Mouse (Mus musculus) testis, postnatal 10 days (tissue): ENCODE measurements around the gene 4933416C03Rik.

Source experiments
- DNase-seq: peaks from one replicate; pipeline ENCODE4 v3.0.0; 2021; ENCODE audit warnings: low spot score

Gene 4933416C03Rik

GRCm38 (mm10) chr10:116113867-116114474, at the start of gene 4933416C03Rik:
Gene 4933416C03Rik (minus strand): TSS chr10:116113917.
- DNase-seq = no peak

- DNase-seq = no peak
These were observed 48.6 kb upstream of the 4933416C03Rik start for GRCm38 (mm10) chr10:116162338-116162737.

- no peak for DNase-seq
These were observed 43.0 kb upstream of the 4933416C03Rik start for GRCm38 (mm10) chr10:116156699-116157098.

- no peak for DNase-seq
These were observed 41.0 kb upstream of the 4933416C03Rik start for GRCm38 (mm10) chr10:116154707-116155106.

GRCm38 (mm10) chr10:116146091-116146490, 32.4 kb upstream of the 4933416C03Rik start:
- DNase-seq = no peak

- DNase-seq = no peak
These were observed 30.0 kb upstream of the 4933416C03Rik start for GRCm38 (mm10) chr10:116143684-116144083.

- no peak for DNase-seq
These were observed 26.5 kb upstream of the 4933416C03Rik start for GRCm38 (mm10) chr10:116140226-116140625.

- DNase-seq = no peak
These were observed 21.5 kb upstream of the 4933416C03Rik start for GRCm38 (mm10) chr10:116135187-116135586.

- no peak for DNase-seq
These were observed 18.5 kb upstream of the 4933416C03Rik start for GRCm38 (mm10) chr10:116132233-116132632.

GRCm38 (mm10) chr10:116131223-116131622, 17.5 kb upstream of the 4933416C03Rik start:
- no peak for DNase-seq

GRCm38 (mm10) chr10:116130401-116130800, 16.7 kb upstream of the 4933416C03Rik start:
- DNase-seq = no peak

GRCm38 (mm10) chr10:116125364-116125763, 11.6 kb upstream of the 4933416C03Rik start:
- DNase-seq = no peak

- DNase-seq = no peak
These were observed 10.1 kb upstream of the 4933416C03Rik start for GRCm38 (mm10) chr10:116123808-116124207.

GRCm38 (mm10) chr10:116121463-116121862, 7.7 kb upstream of the 4933416C03Rik start:
- no peak for DNase-seq

- DNase-seq = no peak
These were observed 3.3 kb upstream of the 4933416C03Rik start for GRCm38 (mm10) chr10:116117060-116117459.

GRCm38 (mm10) chr10:116115881-116116677, 2.4 kb upstream of the 4933416C03Rik start:
- no peak for DNase-seq

GRCm38 (mm10) chr10:116112868-116113267, 849 bp downstream of the 4933416C03Rik start:
- no peak for DNase-seq

- DNase-seq = no peak
These were observed 5.0 kb downstream of the 4933416C03Rik start for GRCm38 (mm10) chr10:116108730-116109129.

- DNase-seq = no peak
These were observed 5.5 kb downstream of the 4933416C03Rik start for GRCm38 (mm10) chr10:116108176-116108575.

GRCm38 (mm10) chr10:116098470-116098869, 15.2 kb downstream of the 4933416C03Rik start:
- no peak for DNase-seq

GRCm38 (mm10) chr10:116096466-116096865, 17.3 kb downstream of the 4933416C03Rik start:
- DNase-seq = no peak

- no peak for DNase-seq
These were observed 29.8 kb downstream of the 4933416C03Rik start for GRCm38 (mm10) chr10:116083965-116084364.

GRCm38 (mm10) chr10:116080841-116081240, 32.9 kb downstream of the 4933416C03Rik start:
- DNase-seq = no peak
